Mouse (Mus musculus): Measurements from ENCODE around the gene Rpl3.

Rpl3 gene

DNA sequence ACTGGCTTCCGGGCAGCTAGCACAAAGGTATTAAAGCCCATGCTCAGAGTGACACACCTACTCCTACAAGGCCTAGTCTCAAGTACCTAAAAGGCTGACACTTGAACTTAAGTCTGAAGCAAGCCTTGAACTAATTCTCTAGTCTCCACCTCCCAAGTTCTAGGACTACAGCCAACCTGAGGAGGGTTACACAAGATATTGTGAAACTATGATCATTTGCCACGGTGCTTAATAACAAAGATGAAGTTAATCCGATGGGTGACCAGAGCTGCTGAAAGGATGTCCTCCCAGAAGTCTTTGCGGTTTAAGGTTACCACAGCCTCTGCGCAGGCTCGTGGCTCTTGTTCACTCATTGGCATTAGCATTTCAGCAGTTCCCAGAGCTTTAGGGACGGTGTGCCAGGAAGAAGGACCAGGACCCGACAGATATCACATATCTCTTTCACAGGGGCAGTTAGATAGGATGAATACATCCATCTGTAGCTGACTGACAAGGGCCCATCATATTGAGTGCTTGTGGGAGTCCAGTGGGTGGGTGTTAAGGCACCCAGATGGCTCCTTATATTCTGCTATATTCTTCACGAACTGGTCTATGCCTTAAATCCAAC, 4.2 kb downstream of the Rpl3 start:
- no peak for DNase-seq (ENCODE audit: low read depth, low spot score)

DNA sequence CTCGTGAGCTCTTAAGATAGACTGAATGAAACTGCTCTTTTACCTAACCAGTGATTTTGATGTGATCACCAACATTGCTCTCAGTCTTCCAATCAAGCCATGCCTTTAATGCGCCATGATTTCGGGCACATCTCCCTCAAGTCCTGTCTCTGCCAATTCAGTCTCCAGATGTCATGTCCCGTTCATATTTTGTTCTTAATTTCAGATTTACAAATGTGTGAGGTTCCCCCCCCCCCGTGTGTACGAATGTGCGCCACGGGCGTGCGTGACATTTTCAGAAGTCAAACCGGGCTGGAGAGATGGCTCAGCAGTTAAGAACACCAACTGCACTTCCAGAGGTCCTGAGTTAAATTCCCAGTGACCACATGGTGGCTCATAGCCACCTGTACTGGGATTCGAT, 7.9 kb downstream of the Rpl3 start:
- DNase-seq (ENCODE audit: low read depth, low spot score) = no peak

GRCm38 (mm10) chr15:80083276-80083731, 8.4 kb downstream of the Rpl3 start:
- DNase-seq (ENCODE audit: low read depth, low spot score) = peak; percentile 98

DNA sequence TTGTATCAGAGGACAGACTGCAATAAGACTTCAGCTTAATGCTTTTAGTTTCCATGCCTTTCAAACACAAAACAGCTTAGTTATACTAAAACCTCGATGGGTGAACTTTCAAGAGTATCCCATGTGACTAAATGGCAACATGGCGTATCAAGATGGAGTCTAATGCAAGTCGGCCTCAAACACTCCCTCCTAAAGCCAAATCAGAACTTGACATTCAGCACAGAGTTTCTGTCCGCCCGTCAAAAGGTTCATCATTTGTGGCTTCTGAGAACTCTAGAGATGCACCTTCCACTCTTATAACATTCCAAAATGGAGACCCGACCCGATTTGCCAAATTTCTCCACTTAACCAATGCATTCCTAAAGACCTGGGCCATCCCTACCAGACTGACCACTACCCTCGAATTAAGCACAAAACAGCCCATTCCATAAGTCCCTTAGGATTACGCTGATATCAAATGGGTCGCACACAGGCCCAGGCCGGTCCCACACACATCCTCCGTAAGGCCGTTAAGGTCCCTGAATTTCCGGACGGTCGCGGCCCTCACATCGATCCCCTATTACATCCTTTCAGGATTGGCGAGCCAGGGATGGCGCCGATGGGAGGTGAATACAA, 8.9 kb downstream of the Rpl3 start:
- DNase-seq (ENCODE audit: low read depth, low spot score) = no peak

- DNase-seq (ENCODE audit: low read depth, low spot score) = no peak
These were observed 9.7 kb downstream of the Rpl3 start for GRCm38 (mm10) chr15:80081801-80082546.

GRCm38 (mm10) chr15:80080711-80081615, 10.7 kb downstream of the Rpl3 start:
- DNase-seq (ENCODE audit: low read depth, low spot score) = peak; percentile 67

DNA sequence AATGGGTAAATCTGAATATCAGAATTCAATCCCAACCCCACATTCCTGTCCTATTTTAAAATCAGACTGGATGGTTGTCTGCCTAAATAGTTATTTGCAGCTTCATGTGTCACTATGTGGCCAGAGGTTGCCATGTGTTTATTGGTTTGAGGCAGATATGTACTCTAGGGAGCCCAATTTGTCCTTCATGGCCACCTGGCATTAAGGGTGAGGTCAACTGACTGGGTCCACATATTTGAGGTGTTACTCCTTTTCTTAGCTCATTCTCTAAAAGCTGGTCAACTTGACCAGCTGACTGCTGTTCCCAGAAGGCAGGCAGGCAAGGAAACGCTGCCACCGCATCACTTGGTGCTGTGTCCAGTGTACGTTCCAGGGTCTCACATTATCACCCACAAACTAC, 11.7 kb downstream of the Rpl3 start:
- DNase-seq (ENCODE audit: low read depth, low spot score) = no peak

- no peak for DNase-seq (ENCODE audit: low read depth, low spot score)
These were observed 12.5 kb downstream of the Rpl3 start for GRCm38 (mm10) chr15:80079129-80079668.

DNA sequence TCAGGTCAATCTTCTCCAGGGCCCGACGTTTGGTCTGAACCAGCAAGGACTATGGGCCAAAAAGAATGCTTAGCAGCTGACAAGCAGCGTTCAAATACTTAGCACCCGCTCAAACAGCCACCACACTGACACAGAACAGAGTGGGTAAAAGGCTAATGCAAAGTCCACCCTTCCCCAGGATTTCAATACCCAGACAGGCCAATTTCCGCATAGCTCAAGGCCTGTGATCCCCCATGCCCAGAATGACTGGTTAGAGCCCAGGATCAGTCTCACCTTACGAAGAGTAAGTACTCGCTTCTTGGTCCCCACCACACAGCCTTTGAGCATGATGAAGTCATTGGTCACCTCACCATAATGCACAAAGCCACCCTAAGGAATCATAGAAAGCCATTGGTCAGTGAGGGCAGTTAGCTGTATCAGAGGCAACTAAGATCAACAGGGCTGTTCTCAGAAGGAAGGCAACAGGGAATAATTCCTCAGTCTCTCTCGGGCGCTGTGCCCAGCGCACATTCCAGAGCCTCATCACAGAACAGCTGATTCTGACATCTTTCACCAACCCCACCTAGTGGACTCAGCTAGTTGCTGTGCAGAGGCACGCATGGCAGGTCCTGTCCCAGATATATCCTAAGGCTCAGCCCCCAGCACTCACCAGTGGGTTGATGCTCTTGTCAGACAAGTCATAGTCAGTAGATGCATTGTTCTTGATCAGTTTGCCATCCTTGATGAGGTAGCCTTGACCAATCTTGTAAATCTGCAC, 13.4 kb downstream of the Rpl3 start:
- DNase-seq (ENCODE audit: low read depth, low spot score) = no peak

GRCm38 (mm10) chr15:80076338-80077136, 15.1 kb downstream of the Rpl3 start:
- DNase-seq (ENCODE audit: low read depth, low spot score) = no peak

DNA sequence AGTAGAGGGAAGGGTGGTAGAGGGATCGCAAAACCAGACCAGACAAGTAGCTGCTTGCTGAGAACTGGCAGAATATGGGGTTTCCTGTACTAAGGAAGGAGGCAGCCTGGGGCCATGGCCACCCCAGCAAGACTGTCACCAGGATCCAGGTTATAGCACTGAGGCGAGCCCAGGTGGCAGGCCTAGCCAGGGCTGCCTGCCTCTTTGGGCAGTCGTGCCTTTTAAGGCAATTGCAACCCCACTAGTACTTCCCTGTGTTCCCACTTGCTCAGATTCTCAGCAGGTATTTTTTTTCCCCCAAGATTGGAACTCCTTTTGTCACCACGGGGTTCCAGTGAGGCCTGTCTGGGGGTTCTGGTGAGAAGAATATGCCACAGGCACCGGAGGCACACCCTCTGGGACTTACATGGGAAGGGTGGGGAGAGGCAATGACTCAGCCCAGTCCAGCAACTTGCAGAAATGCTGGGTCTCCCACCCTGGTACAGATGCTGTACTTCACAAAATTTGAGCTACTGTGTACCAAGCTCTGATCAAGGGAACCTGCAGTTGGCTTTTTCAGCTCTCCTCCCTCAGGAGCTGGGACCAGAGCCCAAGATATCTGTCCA, 15.8 kb downstream of the Rpl3 start:
- no peak for DNase-seq (ENCODE audit: low read depth, low spot score)

DNA sequence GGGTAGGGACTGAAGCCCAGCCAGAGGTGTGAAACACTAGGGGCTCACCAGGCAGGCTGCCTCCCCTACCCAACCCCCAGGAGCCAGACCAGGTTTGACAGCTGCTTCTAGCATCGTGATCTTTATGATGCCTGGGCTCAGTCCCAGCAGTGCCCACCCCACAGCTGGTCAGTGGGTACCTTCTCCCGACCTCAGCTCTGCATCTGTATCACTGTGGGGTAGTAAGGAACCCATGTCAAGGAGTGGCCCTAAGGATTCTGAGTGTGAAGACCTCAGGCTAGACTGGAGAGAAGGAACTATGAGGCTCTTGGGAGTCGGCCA, 16.3 kb downstream of the Rpl3 start:
- no peak for DNase-seq (ENCODE audit: low read depth, low spot score)

- no peak for DNase-seq (ENCODE audit: low read depth, low spot score)
These were observed 16.9 kb downstream of the Rpl3 start for GRCm38 (mm10) chr15:80074663-80075373.

GRCm38 (mm10) chr15:80073256-80073621, 18.4 kb downstream of the Rpl3 start:
- no peak for DNase-seq (ENCODE audit: low read depth, low spot score)

GRCm38 (mm10) chr15:80072579-80073255, 19.0 kb downstream of the Rpl3 start:
- no peak for DNase-seq (ENCODE audit: low read depth, low spot score)

DNA sequence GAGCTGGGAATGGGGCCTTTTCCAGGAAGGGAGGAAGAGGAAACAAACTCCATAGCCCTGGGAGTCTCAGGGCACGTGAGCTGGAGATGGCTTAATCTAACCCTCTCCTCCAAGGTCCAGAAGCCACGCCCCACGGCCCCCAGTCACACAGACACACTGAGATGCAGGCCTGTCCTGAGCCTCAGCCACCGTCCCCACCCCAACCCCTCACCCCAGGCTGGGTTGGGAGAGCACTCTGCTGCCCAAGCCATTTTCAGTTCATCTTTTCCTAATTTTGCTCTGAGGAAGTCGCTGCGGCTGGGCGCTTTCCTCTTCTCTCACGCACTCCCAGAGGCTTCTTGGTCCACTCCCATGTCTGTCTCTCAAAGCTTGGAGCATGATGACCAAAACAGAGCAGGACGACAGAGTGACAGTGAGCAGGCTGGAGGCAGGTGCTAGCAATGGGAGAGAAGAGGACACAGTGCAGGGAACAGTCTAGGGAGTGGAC, 19.7 kb downstream of the Rpl3 start:
- DNase-seq (ENCODE audit: low read depth, low spot score) = no peak

GRCm38 (mm10) chr15:80070095-80070644, 21.5 kb downstream of the Rpl3 start:
- no peak for DNase-seq (ENCODE audit: low read depth, low spot score)

DNA sequence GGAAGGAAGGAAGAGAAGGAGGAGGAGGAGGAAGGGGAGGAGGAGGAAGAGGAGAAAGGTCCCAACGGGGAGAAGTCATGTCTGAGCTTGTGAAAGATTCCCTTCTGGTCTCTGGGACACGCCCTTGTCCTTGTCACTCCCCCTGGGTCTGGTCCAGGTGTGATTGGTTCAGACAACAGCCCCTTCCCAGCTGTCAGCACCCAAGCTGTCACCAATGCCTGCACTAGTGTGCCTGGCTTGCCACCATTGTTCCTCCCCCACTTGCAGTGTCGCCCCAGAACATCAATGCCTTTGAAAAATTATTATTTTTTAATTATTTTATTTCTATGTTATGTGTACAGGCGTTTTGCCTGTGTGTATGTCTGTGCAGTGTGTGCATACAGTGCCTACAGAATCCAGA, 22.5 kb downstream of the Rpl3 start:
- DNase-seq (ENCODE audit: low read depth, low spot score) = no peak

All from retina, postnatal 7 days (tissue).